Mouse (Mus musculus) layer of hippocampus, adult 2 months (tissue): ENCODE results near the gene Col4a1. TPM values are rescaled to one million over a fixed set of nuclear protein-coding genes. Genes with fewer than 3 reads are reported as not detected.

Experiments used
- DNase-seq, 2 experiments: peaks; one replicate each; pipeline ENCODE4 v3.0.0; 2022; ENCODE audit warnings: low spot score in 2 of 2
- H3K27ac ChIP-seq: fragments of 200-600 bp; 2 replicates; pipeline ENCODE4 v1.8.1; 2022
- H3K4me3 ChIP-seq: fragments of 200-600 bp; 2 replicates; pipeline ENCODE4 v1.8.1; 2022; ENCODE audit warnings: mild to moderate bottlenecking
- CTCF ChIP-seq: fragments of 200-600 bp; conservative IDR thresholded peaks from 2 replicates; pipeline ENCODE4 v1.8.1; 2022; ENCODE audit warnings: antibody characterized with exemption, mild to moderate bottlenecking, moderate library complexity
- total RNA-seq, 2 experiments: library from RNA; stranded (reverse); gene quantifications; 2 replicates each; pipeline ENCODE4 v1.2.3; 2021

Col4a1 gene
- total RNA-seq, 2 experiments from 2014 or later = 52.0 to 53.6 TPM

DNA sequence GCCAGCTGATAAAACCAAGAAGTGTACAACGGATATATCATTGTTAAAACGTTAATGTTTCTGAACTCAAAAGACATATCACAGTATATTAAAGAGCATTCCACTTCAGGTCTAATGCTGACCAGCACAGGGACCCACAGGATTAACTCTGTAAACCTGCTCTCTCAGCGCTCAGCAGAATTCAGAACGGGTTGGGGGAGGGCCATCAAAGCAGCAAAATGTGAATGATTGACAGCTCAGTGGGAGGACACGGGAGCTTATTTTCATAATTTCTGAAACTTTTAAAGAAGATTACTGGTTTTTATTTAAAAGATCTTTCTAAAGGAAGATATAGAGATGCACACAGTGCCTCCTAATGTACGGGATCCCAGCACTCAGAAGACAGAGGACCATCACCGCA is 29.9 kb downstream of the Col4a1 start:
- peak overlapping the region; percentile 46; the same call in 1 of the 2 replicates for H3K27ac ChIP-seq
- TF ChIP-seq CTCF = no peak
- no peak overlapping the region for H3K4me3 ChIP-seq
- no peak for DNase-seq

DNA sequence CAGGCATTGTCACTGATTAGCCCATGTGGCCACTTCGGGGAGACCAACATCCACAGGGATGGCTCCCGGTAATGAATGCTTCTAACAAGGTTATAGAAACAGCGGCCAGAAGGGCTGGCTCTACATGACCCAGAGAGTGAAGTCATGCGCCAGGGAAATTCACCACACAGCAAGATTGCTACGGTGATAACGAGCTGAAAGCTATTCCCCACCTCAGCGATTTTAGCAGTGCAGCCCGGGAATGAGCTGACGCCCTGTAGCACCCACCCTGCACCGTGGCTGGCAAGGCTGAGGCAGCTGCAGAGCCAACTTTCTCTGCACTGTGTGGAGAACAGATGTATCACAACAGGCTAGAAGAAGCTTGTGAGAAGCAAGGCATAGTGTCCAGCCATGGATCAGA is 30.5 kb downstream of the Col4a1 start:
- H3K4me3 ChIP-seq = no peak overlapping the region
- no peak for DNase-seq
- H3K27ac ChIP-seq = no peak overlapping the region
- no peak for TF ChIP-seq CTCF

DNA sequence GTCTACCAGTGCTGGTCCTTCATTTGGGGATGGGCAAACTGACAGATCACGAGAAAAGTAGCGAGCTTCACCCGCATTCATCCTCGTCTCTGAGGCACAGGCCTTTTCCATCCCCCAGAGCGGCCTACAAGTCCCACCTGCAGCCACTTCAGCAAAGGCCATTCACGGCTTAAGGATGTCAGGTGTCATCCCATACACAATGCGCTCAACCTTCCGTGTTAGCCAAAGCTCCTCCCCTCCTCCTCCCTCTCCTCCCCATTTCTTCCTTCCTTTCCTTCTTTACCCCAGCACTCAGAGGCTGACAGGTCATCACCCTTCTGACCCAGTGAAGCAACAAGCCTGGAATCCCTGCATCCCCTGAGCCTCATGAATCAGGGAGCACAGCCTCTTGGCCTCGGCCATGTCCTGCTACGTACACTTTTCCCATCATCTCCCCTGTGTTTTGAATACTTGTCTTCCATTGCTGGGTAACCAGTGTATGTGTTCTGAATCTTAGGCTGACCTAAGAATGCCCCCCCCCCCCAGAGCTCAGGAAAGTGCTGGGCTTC is 31.8 kb downstream of the Col4a1 start:
- no peak for DNase-seq
- TF ChIP-seq CTCF = no peak
- Histone ChIP-seq H3K4me3 (no peak overlapping the region), H3K27ac (no peak overlapping the region)

DNA sequence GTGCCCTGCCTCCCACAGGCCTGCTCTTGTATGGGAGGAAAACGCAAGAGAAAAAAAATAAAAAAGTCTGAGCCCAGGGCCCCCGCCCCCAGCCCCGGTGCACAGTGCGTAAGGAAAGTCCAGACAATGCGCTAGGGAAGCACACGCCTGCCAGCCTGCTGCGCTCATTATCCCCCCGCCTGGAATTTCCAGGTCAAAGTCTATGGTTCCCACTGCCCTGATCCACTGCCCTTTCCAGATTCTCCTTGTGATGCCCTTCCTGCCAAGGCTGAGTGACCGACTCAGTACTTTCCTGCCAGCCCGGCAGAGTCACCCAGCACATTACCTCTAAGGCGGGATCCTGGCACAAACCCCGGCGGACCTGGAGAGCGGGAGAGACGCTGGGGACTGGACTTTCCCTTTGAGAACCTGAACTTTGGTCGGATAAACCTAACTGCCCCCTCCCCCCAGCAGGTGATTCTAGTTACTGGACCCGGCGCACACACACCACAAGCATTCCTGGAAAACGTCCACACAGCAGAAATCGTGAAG is 33.3 kb downstream of the Col4a1 start:
- Histone ChIP-seq H3K27ac (no peak overlapping the region; the same call in 1 of the 2 replicates), H3K4me3 (no peak overlapping the region)
- peak; percentile 23; the same call in 1 of the 2 replicates for TF ChIP-seq CTCF
- no peak for DNase-seq

DNA sequence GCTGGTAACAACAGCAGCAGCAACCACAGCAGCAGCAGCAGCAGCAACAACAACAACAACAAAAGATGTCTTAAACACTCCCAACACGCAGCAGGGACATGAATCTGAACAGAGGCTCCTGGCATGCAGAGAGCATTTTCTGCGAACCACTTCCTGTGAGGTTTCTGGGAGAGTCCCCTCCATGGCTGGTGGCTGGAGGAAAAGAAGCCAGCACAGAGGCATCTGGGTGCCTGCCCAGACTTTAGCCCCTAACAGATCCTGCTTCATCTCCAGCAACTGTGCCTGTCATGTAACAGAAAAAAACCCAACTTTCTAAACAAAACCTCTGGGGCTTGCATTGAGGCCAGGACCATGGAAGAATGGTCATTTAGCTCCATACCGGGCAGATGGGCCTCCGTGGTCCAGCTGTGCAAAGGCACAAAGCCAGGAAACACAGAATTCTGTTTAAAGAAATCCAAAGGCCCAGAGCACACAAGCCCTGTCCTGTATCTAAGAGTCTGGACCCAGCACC is 34.5 kb downstream of the Col4a1 start:
- Histone ChIP-seq H3K27ac (peak overlapping the region; percentile 64; the same call in 1 of the 2 replicates), H3K4me3 (no peak overlapping the region)
- no peak for DNase-seq
- no peak for TF ChIP-seq CTCF

DNA sequence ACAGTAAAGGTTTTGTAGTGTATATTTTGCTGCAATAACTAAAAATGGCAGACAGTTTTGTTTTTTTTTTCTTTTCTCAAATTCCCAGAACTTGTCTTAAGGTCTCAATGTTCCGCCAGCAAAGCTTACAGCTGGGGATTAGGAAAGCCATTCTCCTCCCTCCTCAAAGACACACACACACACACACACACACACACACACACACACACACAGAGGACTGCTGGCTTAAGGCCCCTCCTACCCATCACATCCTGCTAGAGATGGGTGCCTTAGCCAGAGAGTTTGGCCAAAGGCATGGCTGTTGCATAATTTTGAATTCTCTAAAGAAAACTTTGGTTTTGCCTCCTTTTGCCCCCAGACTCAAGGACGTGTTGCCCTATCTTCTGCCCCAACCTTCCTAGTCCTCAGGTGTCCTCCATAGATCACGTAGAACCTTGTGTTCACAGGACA is 35.0 kb downstream of the Col4a1 start:
- Histone ChIP-seq H3K4me3 (no peak overlapping the region), H3K27ac (peak overlapping the region; percentile 64; the same call in 1 of the 2 replicates)
- no peak for TF ChIP-seq CTCF
- no peak for DNase-seq

DNA sequence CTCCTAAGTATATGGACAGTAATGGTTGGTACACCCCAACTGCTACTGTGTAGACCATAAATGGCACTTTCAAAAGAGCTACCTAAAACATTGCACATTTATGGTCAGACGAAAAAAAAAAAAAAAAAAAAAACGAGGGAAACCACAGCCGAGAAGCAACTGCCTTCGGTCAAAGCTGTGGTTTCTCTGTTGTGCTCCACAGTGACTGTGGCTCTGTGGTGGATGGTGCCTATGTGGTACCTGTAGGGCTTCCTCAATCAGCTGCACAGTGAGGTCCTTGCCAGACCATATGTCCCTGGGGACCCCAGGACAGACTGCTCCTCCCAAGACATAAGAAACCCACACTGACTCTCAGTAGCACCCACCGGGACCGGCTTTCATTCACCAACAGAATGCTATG is 36.3 kb downstream of the Col4a1 start:
- TF ChIP-seq CTCF = no peak
- H3K27ac ChIP-seq = no peak overlapping the region

DNA sequence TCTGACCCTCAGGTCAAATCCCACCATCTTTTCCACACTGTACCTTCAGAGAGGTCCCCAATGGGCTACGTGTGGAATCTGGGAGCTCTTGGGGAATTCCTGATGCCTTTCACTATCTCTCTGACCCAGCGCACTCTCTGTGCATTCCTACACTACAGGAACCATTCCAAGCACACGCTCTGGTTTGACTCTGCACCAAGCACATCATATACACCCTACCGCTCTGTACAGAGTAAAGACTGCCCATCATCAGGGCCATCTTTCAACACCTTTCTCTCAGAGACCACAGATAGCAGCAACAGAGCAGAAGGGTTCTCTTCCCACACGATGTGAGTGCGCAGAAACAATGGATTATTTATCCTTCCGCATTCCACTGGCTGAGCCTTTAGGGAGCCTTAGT is 38.2 kb downstream of the Col4a1 start:
- TF ChIP-seq CTCF = no peak
- Histone ChIP-seq H3K4me3 (no peak overlapping the region), H3K27ac (peak overlapping the region; percentile 63; the same call in 1 of the 2 replicates)
- no peak for DNase-seq

More for the DNA sequence above, 36.3 kb downstream of the Col4a1 start:
- no peak overlapping the region for H3K4me3 ChIP-seq
- DNase-seq = no peak

DNA sequence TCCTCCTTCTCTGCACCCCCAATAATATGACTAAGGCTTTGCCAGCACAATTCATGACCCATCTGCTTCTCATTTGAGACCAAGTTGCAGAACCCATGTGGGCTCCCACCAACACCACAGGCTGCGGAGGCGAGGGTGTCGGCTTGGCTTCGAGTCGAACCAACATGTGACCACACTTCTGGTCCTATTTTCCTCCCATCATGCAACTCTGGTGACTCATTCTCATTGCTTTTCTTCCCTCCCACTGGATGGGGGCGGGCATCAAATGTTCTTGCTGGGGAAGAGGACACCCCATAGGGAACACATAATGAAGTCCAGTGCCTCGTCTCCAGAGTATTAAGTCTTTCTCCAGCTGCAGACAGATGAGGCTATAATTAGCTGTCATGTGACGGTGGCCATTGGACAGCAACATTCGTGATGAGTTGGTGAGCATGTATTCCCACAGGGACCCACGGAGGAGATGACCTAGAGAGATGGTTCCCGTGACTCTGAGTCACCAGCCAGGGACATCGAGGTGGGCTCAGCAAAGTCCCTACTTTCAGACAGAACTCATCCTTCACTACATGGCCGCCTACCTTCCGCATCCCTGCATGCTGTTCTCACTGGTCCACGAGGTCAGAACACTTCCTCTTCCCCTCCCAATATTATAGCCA is 39.0 kb downstream of the Col4a1 start:
- no peak overlapping the region for H3K4me3 ChIP-seq
- peak; percentile 85 to 94 for DNase-seq
- TF ChIP-seq CTCF = no peak
- peak overlapping the region; percentile 63 for H3K27ac ChIP-seq

DNA sequence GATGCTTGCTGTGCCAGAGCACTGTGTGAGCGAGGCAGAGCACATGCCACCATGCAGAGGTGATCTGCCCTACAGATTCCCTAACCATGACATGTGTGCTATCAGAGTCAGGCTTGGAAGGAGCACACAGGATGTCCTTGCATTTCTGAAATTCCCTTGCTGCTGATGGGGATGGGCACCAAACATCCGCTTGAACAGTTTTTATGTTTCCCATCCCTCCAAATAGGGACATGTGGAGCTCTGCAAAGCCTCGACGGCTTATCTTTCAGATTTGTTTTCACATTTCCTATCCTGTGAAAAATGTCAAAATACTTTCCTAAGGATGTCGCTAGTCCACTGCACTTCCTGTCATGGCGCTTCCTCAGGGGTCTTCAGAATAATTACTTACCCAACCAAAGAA is 40.4 kb downstream of the Col4a1 start:
- Histone ChIP-seq H3K4me3 (no peak overlapping the region), H3K27ac (0 out of 2 replicates have a peak overlapping the region, but pooled peaks have one; percentile 29)
- DNase-seq = no peak
- TF ChIP-seq CTCF = no peak

DNA sequence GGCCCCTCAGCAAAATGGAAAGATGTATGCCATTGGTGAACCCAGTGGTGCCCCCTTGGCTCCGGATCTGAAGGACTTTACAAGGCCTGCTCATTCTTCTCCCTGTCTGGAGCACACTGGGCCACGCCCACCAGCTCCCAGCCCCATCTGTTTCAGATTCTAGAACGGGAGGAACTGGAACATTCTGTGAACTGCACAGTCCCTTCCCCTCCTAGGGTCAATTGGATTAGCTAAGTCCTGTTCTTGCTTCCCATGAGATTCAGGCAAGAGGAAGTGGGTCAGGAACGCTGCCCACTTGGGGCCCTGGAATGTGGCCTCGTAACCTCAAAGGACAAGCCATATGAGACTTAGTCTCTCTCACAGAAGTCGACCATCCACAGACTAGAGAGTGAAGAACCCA is 41.8 kb downstream of the Col4a1 start:
- no peak overlapping the region for H3K4me3 ChIP-seq

DNA sequence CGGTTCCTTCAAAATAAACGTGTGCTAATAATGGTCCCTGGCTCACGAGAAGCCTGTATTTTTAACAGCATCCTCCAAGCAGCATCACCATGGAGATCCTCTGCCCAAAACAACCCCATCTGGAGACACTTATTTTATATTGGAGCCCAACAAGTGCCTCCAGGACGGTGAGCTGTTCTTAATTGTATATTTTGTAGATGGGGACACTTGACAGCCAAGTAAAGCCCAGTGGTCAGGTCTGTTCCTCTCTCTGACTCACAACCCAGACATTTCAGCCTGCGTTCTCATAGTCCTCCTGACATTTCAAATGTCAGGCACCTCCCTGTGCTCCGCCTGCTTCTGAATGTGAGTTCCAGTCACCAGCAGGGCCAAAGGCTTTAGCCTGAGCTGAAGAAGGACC is 43.9 kb downstream of the Col4a1 start:
- no peak for DNase-seq
- Histone ChIP-seq H3K4me3 (peak overlapping the region; percentile 3; the same call in 1 of the 2 replicates), H3K27ac (peak overlapping the region; percentile 12; the same call in 1 of the 2 replicates)
- TF ChIP-seq CTCF = no peak

More for the DNA sequence above, 41.8 kb downstream of the Col4a1 start:
- no peak overlapping the region for H3K27ac ChIP-seq
- no peak for DNase-seq
- no peak for TF ChIP-seq CTCF

DNA sequence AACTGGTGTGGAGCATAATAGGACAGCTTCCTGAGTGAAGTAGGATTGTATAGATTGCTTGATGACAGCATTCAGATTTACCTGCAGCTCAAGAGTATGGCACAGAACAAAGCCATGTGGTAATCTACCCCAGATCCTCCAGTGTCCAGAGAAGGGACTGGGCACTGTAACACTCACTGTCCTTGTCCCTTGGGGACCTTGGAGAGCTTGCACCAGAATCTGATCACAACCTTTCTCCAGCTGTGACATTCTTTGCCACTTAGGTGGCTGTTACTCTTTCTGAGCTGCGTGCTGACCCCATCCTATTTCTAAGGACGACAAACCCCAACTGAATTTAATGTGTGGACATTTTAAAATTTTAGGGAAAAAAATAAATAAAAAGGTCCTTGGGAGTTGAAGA is 46.2 kb downstream of the Col4a1 start:
- H3K27ac ChIP-seq = no peak overlapping the region
- no peak for DNase-seq
- no peak overlapping the region for H3K4me3 ChIP-seq
- no peak for TF ChIP-seq CTCF
